ENCODE assay signal across 8 mouse cellular contexts in genomic region chr4:145193406-145193805, GRCm38 (mm10). TPM values are rescaled to one million over a fixed set of nuclear protein-coding genes. Genes with fewer than 3 reads are reported as not detected.
DNase-seq lines count a peak whose midpoint lies in the region; ATAC-seq and TF ChIP-seq lines count a peak whose summit lies in the region.

No protein-coding gene starts in this region.

- H3K9me3 ChIP-seq in embryonic facial prominence, embryonic 14.5 days (ENCODE audit: control insufficient read depth, low read length) = no peaks in the 10 kb centered on the region
- no peaks in the 10 kb centered on the region for H3K9me3 ChIP-seq in intestine, embryonic 15.5 days

- no peak for ATAC-seq in embryonic facial prominence, embryonic 14.5 days (ENCODE audit: low read depth)
- no peak for ATAC-seq in intestine, embryonic 15.5 days
- no peak for ATAC-seq in monocyte, adult 5-6 weeks (replicated peaks; ENCODE audit: insufficient number of reproducible peaks, low FRiP score, low TSS enrichment, poor library complexity, severe bottlenecking)

- H3K4me1 ChIP-seq in embryonic facial prominence, embryonic 14.5 days (ENCODE audit: control insufficient read depth, insufficient read depth, low read length) = peaks cover 9% of the 10 kb centered on the region
- H3K4me1 ChIP-seq in intestine, embryonic 15.5 days (replicated peaks) = peaks cover 9% of the 10 kb centered on the region; the same call in 1 of the 2 replicates

- peak overlapping the region; percentile 65 for H3ac ChIP-seq in myocyte (ENCODE audit: control insufficient read depth, insufficient read length)

- no peak for TF ChIP-seq CTCF in layer of hippocampus, adult 2 months (conservative IDR thresholded peaks at IDR 0.05)

- intact Hi-C loops in left cerebral cortex, postnatal 36 days (cut with DNase I) = no loop called here

- no peaks in the 10 kb centered on the region for H3K27me3 ChIP-seq in embryonic facial prominence, embryonic 14.5 days (replicated peaks; ENCODE audit: control insufficient read depth, insufficient read depth, low read length)
- no peaks in the 10 kb centered on the region for H3K27me3 ChIP-seq in intestine, embryonic 15.5 days (replicated peaks)
- H3K27me3 ChIP-seq in myocyte (ENCODE audit: control insufficient read depth, insufficient read depth, insufficient read length) = no peaks in the 10 kb centered on the region

- WGBS in embryonic facial prominence, embryonic 14.5 days = 21% methylated on average over 3 of the region's 3 CpGs
- WGBS in intestine, embryonic 15.5 days = 29% methylated on average over 3 of the region's 3 CpGs

- peaks cover 50% of the 10 kb centered on the region for H3K79me2 ChIP-seq in myocyte (ENCODE audit: control insufficient read depth, insufficient read depth)

- H3K9ac ChIP-seq in embryonic facial prominence, embryonic 14.5 days (ENCODE audit: low read depth, low read length) = peak overlapping the region; percentile 90
- no peak overlapping the region for H3K9ac ChIP-seq in intestine, embryonic 15.5 days

- TF ChIP-seq POLR2A in myocyte (IDR thresholded peaks at IDR 0.05; ENCODE audit: insufficient read length, low read depth) = no peak

- no peak for DNase-seq in layer of hippocampus, adult 2 months (ENCODE audit: low spot score in 2 of 2)
- DNase-seq in layer of hippocampus, adult 18-20 months (ENCODE audit: low spot score in 2 of 2) = no peak
- no peak for DNase-seq in embryonic facial prominence, embryonic 14.5 days (ENCODE audit: low spot score)
- DNase-seq in thymus, postnatal 36 days = no peak
- DNase-seq in left cerebral cortex, postnatal 36 days (ENCODE audit: low spot score in 2 of 2) = no peak

- H3K4me2 ChIP-seq in embryonic facial prominence, embryonic 14.5 days (ENCODE audit: low read depth, low read length) = peak overlapping the region; percentile 94
- peak overlapping the region; percentile 88 for H3K4me2 ChIP-seq in intestine, embryonic 15.5 days (replicated peaks)
- H3K4me2 ChIP-seq in myocyte (ENCODE audit: low read depth) = peak overlapping the region; percentile 96

- H3K4me3 ChIP-seq in layer of hippocampus, adult 2 months = peak overlapping the region; percentile 93
- H3K4me3 ChIP-seq in embryonic facial prominence, embryonic 14.5 days (ENCODE audit: low read depth, low read length) = peak overlapping the region; percentile 92
- peak overlapping the region; percentile 88 for H3K4me3 ChIP-seq in intestine, embryonic 15.5 days (replicated peaks)
- peak overlapping the region; percentile 97 for H3K4me3 ChIP-seq in myocyte

- H3K27ac ChIP-seq in layer of hippocampus, adult 2 months = peak overlapping the region; percentile 95; the same call in 1 of the 2 replicates
- no peak overlapping the region; the same call in 1 of the 2 replicates for H3K27ac ChIP-seq in embryonic facial prominence, embryonic 14.5 days (replicated peaks; ENCODE audit: low read depth, low read length)
- H3K27ac ChIP-seq in intestine, embryonic 15.5 days = 0 out of 2 replicates have a peak overlapping the region, but pooled peaks have one; percentile 70

- peaks cover 17% of the 10 kb centered on the region; the same call in 1 of the 2 replicates for H3K36me3 ChIP-seq in embryonic facial prominence, embryonic 14.5 days (ENCODE audit: control insufficient read depth, insufficient read depth, low read length)
- H3K36me3 ChIP-seq in intestine, embryonic 15.5 days = no peaks in the 10 kb centered on the region; the same call in 1 of the 2 replicates
- peaks cover 6% of the 10 kb centered on the region for H3K36me3 ChIP-seq in myocyte (ENCODE audit: control insufficient read depth, insufficient read depth)

TF ChIP-seq in myocyte, 11 proteins besides CTCF, POLR2A, EP300 and RAD21:
- TF ChIP-seq USF1 (IDR thresholded peaks at IDR 0.05; ENCODE audit: low read depth) (no peak), POLR2AphosphoS2 (IDR thresholded peaks at IDR 0.05; ENCODE audit: insufficient read length, low read depth) (no peak), MYOD1 (IDR thresholded peaks at IDR 0.05; ENCODE audit: control insufficient read depth in 1 of 3, insufficient read length in 2 of 3, low read depth in 2 of 3) (no peak), SRF (IDR thresholded peaks at IDR 0.05; ENCODE audit: control insufficient read depth, insufficient read length, low read depth) (no peak), E2F4 (IDR thresholded peaks at IDR 0.05; ENCODE audit: insufficient read depth) (no peak), CEBPB (IDR thresholded peaks at IDR 0.05; ENCODE audit: insufficient read depth, poor library complexity, severe bottlenecking) (no peak), REST (IDR thresholded peaks at IDR 0.05; ENCODE audit: insufficient read depth, insufficient read length) (no peak), MAX (IDR thresholded peaks at IDR 0.05; ENCODE audit: low read depth) (no peak), TCF3 (IDR thresholded peaks at IDR 0.05; ENCODE audit: insufficient read length, low read depth) (no peak), MYOG (IDR thresholded peaks at IDR 0.05; ENCODE audit: control insufficient read depth in 1 of 3, insufficient read depth in 1 of 3, insufficient read length in 2 of 3, low read depth in 2 of 3) (no peak), TCF12 (IDR thresholded peaks at IDR 0.05; ENCODE audit: insufficient read depth, poor library complexity, severe bottlenecking) (no peak)

RNA-seq across cellular contexts. Expression of gene Vps13d, which starts 1.4 kb away (rescaled TPM):
- 10 to 100 TPM; 69.1 to 75.6 TPM for total RNA-seq in layer of hippocampus, adult 2 months (2021)
- 10 to 100 TPM; 62.2 to 72.8 TPM for total RNA-seq in layer of hippocampus, adult 18-20 months (2021)
- 14.5 and 16.0 TPM in 2 replicates for polyA plus RNA-seq in embryonic facial prominence, embryonic 14.5 days (2014; fragmentation: Nextera tagmentation; extraction: Ambion mirVana)
- polyA plus RNA-seq in intestine, embryonic 15.5 days (2015; fragmentation: Nextera tagmentation; extraction: Ambion mirVana) = 10.1 and 10.2 TPM in 2 replicates
- 20.0 TPM for polyA plus RNA-seq in myocyte (2012; fragmentation: generic; extraction: Trizol)
- 36.6 to 103 TPM (median 38.8 TPM) in 3 replicates for total RNA-seq in monocyte, adult 5-6 weeks (2017)
- 10 to 100 TPM; 59.2 to 70.4 TPM for total RNA-seq in left cerebral cortex, postnatal 36 days (2021)

RNA-seq across cellular contexts. Expression of gene Tnfrsf1b, which starts 53.3 kb away (rescaled TPM):
- 1 to 10 TPM; 2.7 TPM for total RNA-seq in layer of hippocampus, adult 2 months (2021)
- 1 to 10 TPM; 2.8 to 3.4 TPM for total RNA-seq in layer of hippocampus, adult 18-20 months (2021)
- 3.9 and 4.5 TPM in 2 replicates for polyA plus RNA-seq in embryonic facial prominence, embryonic 14.5 days (2014; fragmentation: Nextera tagmentation; extraction: Ambion mirVana)
- polyA plus RNA-seq in intestine, embryonic 15.5 days (2015; fragmentation: Nextera tagmentation; extraction: Ambion mirVana) = 5.3 and 5.9 TPM in 2 replicates
- polyA plus RNA-seq in myocyte (2012; fragmentation: generic; extraction: Trizol) = 9.7 TPM
- total RNA-seq in monocyte, adult 5-6 weeks (2017) = 343 to 455 TPM (median 362 TPM) in 3 replicates
- 1 to 10 TPM; 2.5 to 2.7 TPM for total RNA-seq in left cerebral cortex, postnatal 36 days (2021)

Comparison
In these comparisons a context has a peak if more than half of its experiments do, and no peak if none do; other contexts are left out.
1. RNA of gene Tnfrsf1b, which starts 53.3 kb away (total RNA-seq): 343 to 455 TPM in monocyte, adult 5-6 weeks; 2.8 to 3.4 TPM in layer of hippocampus, adult 18-20 months, 2.5 to 2.7 TPM in left cerebral cortex, postnatal 36 days and 2.7 TPM in layer of hippocampus, adult 2 months; every median in the first group is over 10 times any median in the second.
2. Peak in every context shown above with its lines, with median percentiles within 50 percentile points of each other: H3K4me3 ChIP-seq and H3K4me2 ChIP-seq.